Mouse (Mus musculus) adrenal gland, adult (tissue): ENCODE results near the gene Vps11.
"Not testable (repeated sequence)": the region's sequence is repeated elsewhere in the genome, so short reads cannot be mapped to it uniquely, and the experiment has no call there.

Source experiments
- DNase-seq, 2 experiments: peaks; one replicate each; pipeline ENCODE4 v3.0.0; 2022 to 2023; ENCODE audit warnings: low spot score in 1 of 2; ENCODE audit not compliant: inconsistent age in 2 of 2

Gene Vps11

DNA sequence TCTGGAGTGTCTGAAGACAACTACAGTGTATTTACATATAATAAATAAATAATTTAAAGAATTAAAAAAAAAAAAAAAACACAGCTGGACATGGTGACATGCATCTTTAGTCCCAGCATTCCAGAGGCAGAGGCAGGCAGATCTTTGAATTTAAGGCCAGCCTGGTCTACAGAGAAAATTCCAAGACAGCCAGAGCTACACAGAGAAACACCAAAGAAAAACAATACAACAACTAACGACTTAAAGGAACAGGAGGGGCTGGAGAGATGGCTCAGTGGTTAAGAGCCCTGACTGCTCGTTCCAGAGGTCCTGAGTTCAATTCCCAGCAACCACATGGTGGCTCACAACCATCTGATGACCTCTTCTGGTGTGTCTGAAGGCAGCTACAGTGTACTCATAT lies 15.9 kb upstream of the Vps11 start:
- DNase-seq, result not testable (repeated sequence)

DNA sequence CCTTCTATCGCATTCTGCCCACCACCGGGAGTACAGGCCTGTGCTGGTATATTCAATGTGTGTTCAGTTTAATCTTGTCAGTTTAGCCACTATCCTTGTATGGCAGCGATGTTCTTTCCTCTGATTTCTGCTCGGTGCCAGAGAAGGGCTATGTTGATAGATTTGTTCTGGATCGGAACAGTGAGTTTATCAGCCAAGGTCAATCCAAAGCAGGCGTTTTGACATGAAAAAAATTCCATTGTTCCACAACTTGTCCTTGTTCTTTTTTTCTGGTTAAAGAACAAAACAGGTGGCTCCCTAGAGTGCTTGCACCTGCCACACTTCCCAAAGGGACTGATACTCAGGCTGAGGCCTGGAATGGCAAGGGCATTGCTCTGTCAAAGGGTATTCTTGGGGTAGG lies 14.7 kb upstream of the Vps11 start:
- peak; percentile 53 to 89 for DNase-seq

DNA sequence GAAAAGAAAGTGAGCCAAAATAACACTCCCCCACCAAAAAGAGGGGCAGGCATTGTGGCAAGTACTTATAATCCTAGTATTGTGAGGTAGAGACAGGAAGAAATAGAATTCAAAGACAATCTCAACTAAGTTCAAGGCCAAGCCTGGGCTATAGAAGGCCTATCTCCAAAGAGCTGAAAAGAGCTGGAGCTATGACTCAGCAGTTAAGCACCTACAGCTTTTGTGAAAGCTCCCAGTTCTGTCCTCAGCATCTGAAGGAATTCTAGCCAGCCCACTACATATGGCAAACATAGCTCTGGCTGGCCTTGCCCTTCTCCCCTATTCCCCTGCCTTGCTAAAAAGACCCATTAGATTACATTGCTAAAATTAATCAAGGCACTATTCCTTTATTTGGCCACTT lies 11.9 kb upstream of the Vps11 start:
- DNase-seq, result peak in 1 of 2 experiments; percentile 68

DNA sequence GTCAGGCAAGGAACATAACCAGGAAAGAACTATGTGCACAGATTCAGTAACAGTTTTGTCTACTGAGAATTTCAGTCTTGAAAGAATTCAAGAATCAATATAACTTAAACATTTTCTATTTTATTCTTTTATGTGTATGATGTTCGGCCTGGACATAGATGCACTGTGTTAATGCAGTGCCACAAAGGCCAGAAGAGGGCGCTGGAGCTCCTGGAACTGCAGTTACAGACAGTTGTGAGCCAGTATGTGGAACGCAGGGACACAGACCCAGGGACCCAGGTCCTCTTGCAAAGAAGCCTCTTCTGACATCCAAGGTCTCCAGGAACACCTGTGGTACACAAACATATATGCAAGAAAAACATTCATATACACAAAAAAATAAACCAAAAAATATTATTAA lies 3.0 kb upstream of the Vps11 start:
- DNase-seq, result peak in 1 of 2 experiments; percentile 63

DNA sequence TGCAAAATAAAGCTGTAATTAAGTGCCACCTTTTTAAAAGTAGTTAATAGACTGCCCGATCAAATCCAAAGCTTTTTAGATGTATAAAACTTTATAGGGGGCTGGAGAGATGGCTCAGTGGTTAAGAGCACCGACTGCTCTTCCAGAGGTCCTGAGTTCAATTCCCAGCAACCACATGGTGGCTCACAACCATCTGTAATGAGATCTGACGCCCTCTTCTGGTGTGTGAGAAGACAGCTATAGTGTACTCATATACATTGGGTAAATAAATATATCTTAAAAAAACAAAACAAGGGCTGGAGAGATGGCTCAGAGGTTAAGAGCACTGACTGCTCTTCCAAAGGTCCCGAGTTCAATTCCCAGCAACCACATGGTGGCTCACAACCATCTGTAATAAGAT lies 461 bp upstream of the Vps11 start:
- DNase-seq, result not testable (repeated sequence)

DNA sequence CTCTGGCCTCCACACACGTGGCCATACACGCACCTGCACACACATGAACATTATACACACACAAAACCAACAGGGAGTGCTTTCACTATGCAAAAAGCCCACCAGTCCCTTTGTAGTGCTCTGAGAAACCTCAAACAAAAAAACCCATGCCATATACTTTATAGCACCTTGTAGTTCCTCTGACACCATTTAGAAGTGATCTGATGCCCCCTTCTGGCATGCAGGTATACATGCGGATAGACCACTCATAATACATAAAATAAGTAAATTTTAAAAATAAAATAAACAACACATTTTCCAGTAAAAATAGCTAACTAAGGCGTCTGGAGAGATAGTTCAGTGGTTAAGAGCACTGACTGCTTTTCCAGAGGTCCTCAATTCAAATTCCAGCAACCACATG lies 4.3 kb downstream of the Vps11 start:
- DNase-seq, result peak in 1 of 2 experiments; percentile 74

DNA sequence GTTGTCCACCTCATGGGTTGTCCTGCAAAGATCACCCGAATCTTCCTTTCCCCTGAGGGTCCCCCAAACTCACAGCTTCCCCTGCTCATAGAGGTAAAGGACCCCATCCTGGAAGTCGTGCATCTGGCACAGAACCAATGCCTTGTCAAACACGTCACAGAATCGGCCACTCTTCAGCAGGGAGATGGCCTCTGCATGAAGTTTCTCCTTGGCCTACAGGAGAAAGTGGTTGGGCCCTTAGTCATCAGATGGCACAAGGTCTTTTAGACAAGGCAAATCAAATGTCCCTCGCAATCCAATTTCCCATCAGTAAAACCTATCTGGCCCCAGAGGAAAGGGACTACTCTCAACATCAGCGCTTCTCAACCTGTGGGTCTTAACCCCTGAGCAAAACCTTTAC lies 8.3 kb downstream of the Vps11 start:
- peak; percentile 61 to 86 for DNase-seq

DNA sequence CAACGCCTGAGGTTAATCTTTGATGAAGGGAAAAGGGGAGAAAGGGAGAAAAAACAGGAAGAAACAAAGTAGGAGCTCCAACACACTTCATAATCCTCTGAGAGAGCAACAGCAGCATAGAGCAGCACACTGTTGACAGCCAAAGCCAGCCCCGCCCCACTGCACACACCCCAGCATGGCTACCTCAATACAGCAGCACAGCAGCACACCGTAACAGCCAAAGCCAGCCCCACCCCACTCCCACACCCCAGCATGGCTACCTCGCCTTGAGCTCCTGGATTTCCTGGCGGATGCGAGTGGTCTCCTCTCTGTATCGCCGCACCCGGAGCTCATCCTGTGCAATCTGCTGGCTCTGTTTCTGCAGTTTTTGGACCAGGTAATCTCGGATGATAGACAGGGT lies 9.1 kb downstream of the Vps11 start:
- DNase-seq, result no peak

DNA sequence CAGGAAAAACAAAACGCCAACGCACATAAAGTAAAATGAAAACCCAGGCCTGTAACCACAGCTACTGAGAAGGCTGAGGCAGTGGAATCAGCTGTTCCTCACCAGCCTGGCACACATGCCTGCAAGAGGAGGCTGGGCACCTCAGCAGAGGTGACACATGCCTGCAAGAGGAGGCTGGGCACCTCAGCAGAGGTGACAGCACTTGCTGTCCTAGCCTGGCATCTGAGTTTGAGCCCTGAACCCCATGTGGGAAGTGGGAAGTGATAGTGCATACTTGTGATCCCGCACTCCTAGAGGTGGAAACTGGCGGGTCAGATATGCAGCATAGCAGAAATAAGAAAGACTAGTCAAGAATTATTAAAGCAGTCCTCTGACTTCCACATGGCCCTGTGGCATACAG lies 10.1 kb downstream of the Vps11 start:
- DNase-seq, result no peak

DNA sequence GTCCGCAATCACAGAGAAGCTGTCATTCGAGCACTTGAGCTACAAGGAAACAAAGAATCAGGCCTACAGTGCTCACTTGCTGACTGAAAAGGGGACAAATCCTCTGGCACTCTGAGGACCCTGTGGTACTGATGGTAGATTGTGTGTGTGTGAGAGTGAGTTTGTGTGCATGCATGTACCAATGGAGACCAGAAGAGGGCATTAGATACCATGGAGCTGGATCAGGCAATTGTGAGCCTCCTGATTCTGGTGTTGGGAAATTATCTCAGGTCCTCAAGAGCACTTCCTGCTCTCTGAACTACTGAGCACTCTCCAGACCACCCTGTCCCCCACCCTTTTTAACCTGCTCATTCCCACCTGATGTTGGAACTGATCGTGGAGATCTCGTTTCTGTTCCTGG lies 12.9 kb downstream of the Vps11 start:
- no peak for DNase-seq

DNA sequence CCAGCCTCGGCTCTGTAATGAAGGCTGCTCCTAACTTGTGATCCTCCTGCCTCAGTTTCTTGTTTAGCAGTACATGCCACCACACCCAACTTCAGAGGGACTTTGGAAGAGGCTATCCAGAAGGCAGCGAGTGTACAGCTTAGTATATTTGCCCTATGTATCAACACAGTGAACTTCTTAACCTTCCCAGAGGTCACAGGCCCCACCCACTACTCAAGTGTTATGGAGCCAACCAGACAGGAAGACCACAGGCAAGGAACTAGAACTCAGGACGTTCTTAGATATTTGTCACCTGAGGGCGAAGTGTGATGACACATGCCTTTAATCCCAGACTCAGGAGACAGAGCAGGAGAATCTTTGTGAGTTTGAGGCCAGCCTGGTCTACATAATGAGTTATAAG lies 13.8 kb downstream of the Vps11 start:
- no peak for DNase-seq

DNA sequence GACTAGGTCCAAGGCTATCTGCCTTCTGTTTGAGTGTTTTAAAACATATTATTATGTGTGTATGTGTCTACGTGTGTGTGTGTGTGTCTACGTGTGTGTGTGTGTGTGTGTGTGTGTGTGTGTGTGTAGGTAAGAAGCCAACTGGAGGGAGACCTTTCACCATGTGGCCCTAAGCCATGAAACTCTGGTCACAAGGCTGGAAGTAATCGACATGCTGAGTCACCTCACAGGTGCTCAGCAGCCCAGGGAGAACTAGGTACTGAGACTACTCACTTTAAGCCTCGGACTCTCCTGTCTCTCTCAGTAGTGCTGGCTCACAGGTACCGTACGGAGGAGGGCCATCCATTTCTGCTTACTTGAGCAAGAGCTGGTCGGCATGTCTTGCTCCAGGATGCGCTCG lies 14.3 kb downstream of the Vps11 start:
- DNase-seq, result no peak

DNA sequence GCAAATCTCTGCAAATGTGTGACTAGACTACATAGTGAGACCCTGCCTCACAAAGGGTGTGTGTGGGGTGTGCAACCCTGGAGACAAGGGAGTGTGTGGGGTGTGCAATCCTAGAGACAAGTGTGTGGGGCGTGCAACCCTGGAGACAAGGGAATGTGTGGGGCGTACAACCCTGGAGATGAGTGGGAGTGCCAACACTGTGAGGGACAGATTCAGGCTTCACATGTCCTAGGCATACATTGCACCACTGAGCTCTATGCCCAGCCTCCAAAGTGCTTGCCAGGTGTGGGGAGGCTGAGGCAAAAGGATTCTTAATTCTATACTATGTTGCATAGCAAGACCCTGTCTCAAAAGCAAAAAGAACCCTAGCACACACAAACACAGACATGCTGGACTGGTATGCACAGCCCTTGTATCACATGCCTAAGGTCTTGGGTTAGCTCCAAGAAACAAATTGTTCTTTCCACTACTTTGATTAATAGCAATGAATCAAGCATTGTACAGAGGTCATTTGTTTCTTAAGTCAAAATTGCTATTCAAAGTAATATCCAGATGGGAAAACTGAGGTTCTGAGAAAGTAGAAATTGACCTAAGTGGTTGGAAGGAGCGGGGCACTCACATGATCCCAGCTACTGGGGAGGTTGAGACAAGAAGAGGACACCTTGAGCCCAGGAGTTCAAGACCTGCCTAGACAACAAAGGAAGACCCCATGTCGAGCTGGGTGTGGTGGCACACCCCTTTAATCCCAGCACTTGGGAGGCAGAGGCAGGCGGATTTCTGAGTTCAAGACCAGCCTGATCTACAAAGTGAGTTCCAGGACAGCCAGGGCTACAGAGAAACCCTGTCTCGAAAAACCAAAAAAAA lies 15.7 kb downstream of the Vps11 start:
- peak; percentile 44 to 84 for DNase-seq

DNA sequence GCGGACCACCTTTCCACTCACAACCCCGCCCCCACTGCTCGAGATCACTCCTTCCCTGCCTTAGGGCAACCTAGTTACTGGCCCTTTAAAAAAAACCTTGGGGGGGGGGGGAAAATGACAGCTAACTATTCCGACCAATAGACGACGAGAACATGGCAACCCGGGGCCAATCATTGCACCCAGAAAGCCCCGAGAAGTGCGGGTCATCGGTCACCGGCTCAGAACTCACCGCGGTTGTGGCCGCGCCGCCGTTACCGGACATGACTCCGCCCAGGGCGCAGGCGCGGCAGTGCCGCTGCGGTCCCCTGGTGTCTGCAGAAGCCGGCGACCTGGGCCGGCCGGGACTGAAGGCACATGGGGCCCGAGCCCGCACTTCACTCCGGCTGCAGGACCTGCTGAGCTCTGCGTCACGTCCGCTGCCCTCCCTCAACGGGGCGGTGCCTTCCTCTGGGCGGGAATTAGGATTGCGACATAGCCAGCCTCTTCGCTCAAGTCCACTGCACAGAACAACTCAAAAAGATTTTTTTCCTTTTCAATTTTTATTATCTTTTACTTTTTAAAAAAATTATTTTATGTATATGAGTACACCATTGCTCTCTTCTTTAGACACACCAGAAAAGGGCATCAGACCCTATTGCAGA lies 17.6 kb downstream of the Vps11 start, which contains the start of gene Hmbs:
Gene Hmbs (minus strand): TSS at position 448 of the 641 bp plus-strand sequence.
- peak; percentile 94 to 98 for DNase-seq

DNA sequence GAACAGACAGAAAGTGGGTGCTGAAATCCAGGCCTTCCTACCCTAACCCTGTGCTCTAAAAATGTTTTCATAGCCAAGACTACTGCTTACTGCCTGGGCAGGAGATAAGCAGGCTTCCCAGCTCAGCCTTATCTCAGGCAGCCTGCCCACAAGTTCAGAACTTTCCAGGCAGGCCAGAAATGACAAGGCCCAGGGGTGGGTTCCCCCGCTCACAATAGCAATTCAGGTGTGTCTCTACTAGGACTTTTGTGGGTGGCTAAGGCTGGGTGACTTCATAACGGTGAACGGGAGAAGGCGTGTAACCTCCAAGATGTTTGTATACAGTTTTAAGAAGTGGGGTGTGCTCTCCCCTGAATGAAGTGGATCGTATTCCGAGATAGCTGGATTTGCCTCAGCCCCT lies 18.2 kb downstream of the Vps11 start:
- DNase-seq, result peak in 1 of 2 experiments; percentile 49

DNA sequence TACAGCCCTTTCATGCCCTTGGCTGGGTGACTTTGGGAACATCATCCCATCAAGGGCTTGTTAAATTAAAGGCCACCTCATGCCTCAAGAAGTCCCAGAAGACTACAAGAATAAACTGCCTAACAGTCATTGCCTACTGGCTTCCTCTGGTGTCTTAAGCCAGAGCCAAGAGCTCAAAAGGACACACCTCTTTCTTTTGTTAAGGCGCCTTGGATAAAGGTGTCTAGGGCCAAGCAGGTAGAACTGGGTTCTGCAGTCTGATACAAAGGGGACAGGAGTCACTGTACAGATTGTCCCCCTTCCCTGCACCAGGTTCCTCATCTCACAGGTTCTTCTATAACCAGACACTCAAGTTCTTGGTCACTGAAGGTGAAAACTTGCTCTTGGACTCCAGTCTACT lies 18.9 kb downstream of the Vps11 start:
- no peak for DNase-seq

DNA sequence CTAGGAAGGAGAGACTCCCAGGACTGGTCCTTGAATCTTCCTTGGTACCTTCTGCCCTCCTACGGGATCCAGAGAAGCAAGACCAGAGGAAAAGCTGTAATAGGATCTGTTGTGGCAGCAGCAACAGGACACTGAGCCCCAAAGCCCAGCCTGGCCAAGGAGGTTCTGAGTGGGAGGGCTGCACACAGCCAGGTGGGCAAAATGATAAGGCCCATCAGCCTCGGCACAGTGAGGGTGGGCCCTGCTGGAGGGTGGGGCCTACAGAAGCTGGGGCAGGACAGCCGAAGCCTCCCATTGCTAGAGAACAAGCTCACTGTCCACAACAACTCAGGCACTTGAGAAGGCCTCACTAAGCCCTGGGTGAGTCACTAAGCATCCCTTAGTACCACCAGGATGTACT lies 19.3 kb downstream of the Vps11 start:
- DNase-seq, result no peak

DNA sequence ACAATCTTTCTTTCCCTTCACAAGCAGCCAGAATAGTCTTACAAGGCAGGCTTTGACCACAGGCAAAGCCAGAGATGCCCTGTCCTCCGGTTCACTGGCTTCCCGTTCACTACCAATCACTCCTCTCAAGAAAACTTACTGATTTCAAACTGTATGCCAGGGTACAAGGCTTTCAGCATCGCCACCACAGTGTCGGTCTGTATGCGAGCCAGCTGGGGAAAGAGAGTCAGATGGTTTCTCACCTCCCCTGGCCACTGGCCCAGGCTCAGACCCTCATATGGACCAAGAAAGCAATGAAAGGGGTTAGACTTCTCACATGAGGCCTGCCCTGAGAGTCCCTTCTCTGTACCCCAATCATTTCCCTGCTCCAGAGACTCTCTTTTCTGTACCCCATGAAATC lies 20.0 kb downstream of the Vps11 start:
- DNase-seq, result no peak

DNA sequence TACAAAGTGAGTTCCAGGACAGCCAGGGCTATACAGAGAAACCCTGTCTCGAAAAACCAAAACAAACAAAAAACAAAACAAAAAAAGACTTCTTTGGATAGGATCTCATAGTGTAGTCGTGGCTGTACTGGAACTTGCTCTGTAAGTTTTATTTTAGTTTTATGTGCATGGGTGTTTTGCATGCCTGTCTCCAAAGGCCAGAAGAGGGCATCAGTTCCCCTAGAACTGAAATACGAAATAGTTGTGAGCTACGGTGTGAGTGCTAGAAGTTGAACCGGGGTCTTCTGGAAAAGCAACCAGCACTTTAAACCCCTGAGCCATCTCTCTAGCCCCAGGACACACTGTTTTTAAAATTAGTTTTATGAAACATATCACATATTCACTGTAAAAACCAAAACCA lies 22.9 kb downstream of the Vps11 start:
- no peak for DNase-seq

DNA sequence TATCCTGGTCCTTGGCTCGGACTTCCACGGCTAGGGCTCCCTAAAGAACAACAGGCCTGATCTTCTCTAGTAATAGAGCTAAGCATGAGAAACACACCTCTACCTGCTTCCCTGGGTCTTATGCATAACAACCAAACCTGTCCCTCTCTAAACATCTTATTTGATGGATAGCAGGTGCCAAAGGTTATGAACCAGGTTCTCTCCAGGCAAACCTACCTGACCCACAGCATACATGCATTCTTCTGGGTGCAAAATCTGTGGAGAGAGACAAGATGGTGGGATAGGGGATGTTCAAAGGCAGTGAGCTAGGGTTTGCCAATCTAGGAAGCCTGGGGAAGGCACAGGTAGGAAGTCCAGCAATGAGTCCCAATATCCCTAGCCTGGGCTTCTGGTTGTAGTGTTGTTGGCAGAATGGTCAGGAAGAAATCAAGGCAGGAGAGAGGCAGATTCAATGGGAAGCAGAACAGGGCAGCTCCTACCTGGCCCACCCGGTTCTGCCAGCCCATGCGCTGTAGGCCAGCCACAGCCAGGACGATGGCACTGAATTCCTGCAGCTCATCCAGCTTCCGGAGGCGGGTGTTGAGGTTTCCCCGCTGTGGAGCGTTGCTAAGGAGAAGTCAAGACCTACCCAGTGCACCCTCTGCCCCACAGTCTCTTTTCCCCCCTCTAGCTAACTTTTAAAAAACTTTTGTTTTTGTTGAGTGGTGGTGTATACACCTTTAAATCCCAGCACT lies 23.9 kb downstream of the Vps11 start:
- DNase-seq, result no peak

DNA sequence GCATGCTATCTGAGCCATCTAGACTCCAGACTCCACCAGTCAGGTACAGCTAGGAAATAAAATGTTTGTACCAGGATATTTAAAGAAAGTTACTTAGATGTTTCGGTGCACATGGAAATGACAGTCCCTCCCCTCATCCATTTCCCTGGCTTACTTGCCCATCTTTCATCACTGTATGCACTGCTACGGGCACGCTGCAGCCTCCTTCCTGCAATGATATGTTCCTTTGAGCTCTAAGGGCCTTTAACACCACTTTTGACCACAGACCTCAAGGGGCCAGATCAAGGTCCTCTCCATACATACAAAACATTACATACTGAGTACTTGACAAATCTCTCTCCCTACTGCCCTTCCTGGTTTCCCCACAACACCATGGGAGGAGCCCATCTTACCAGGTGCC lies 24.5 kb downstream of the Vps11 start:
- no peak for DNase-seq

DNA sequence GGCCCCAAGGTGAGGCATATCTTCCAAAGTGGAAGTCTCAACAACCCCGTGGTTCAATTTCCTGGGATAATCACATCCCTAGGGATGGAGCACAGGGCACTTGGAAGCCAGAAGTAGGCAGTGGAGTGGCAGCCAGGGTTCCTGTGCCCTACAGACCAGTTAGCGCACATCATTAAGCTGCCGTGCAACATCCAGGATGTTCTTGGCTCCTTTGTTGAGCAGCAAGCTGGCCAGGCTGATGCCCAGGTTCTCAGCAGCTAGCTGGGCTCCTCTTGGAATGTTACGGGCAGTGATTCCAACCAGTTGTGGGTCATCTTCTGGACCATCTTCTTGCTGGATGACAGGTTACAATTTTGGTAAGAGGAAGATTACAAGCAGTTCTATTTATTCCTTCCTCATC lies 25.0 kb downstream of the Vps11 start:
- DNase-seq, result not testable (repeated sequence)
